Mouse (Mus musculus): Measurements from ENCODE around the gene Scyl1. TPM values are rescaled to one million over a fixed set of nuclear protein-coding genes. Genes with fewer than 3 reads are reported as not detected.

The Scyl1 gene
- polyA plus RNA-seq, 1 experiment from 2014 or later, result 48.8 TPM

DNA sequence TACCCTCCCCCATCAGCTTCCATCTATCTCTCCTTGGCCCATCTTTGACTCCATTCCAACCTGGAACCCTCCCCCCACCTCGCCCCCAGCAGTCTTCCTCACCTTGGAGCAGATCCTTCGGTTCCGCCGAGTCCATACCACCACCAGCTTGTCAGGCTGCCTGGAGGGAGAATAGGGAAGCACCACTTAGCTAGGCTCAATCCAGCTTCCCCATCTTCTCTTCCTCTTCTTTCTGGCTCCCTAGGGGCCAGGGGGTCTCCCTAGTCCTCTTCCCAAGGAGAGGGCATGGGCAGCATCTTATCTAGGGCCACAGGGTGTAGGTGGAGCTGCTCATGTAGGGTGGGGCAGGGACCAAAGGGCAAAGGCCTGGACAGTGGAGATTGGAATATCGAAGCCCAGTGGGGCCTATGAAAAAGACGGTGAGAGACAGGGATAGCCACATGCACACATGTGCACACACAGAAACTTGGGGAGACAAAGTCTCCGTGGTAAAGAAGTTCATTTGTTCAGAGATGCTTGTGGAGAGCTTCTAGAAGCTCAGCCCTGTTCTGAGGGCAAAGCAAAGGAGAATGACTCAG, 48.3 kb downstream of the Scyl1 start:
- Histone ChIP-seq H3K27me3 (replicated peaks; ENCODE audit: control insufficient read depth, insufficient read depth, low read length) (no peaks in the 10 kb centered on the region), H3K4me2 (replicated peaks; ENCODE audit: low read depth) (peak overlapping the region; percentile 69), H3K9ac (ENCODE audit: low read depth, low read length) (no peak overlapping the region), H3K4me3 (ENCODE audit: low read depth, low read length) (no peak overlapping the region), H3K27ac (ENCODE audit: low read depth, low read length) (peak overlapping the region; percentile 55), H3K36me3 (ENCODE audit: control insufficient read depth, insufficient read depth) (peaks cover 46% of the 10 kb centered on the region), H3K4me1 (replicated peaks; ENCODE audit: control insufficient read depth, insufficient read depth, low read length) (peaks cover 5% of the 10 kb centered on the region; the same call in 1 of the 2 replicates), H3K9me3 (ENCODE audit: control insufficient read depth) (no peaks in the 10 kb centered on the region)
- TF ChIP-seq CTCF (IDR thresholded peaks at IDR 0.05; ENCODE audit: low read depth), result no peak
- WGBS, result 63% methylated on average over 7 of the region's 7 CpGs
- ATAC-seq, result no peak

DNA sequence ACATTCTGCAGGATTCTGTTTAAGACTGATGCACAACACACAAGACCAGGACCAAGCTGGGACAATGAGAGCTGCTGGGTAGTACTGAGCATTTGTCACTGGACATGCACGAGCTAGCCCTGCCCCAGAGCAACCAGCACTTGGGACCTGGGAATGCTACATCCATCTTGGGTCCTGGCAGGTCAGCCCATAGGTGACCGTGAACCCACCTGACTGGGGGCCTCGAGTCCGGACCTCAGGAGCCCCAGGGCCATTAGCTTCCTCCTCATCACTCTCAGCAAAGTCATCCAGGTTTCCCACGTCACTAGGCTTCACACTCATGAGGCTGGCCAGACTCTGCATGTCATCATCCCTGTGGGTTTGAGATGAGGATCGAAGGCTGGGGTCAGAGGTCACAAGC, 50.0 kb downstream of the Scyl1 start:
- 88% methylated on average over 6 of the region's 6 CpGs for WGBS

DNA sequence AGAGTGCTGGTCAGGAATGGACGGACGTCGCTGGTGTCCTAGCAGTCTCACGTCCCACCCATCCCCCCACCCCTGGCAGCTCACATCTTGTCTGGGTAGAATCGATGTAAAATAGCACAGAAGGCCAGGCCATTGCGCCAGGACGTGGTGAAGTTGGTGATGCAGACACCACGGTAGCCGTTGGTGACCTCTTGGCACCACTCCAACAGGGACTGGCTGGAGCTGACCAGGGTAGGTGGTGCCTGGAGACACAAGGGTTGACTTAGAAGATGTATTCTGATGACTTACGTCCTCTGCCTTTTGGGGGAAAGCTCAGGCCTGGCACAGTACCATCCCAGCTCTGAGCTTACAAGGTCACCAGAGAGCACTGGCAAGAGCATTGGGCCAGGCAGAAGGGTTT, 54.3 kb downstream of the Scyl1 start:
- Histone ChIP-seq H3K36me3 (ENCODE audit: control insufficient read depth, insufficient read depth) (peaks cover 76% of the 10 kb centered on the region), H3K27me3 (replicated peaks; ENCODE audit: control insufficient read depth, insufficient read depth, low read length) (no peaks in the 10 kb centered on the region), H3K9me3 (ENCODE audit: control insufficient read depth) (no peaks in the 10 kb centered on the region), H3K9ac (ENCODE audit: low read depth, low read length) (no peak overlapping the region), H3K4me3 (ENCODE audit: low read depth, low read length) (no peak overlapping the region), H3K4me1 (replicated peaks; ENCODE audit: control insufficient read depth, insufficient read depth, low read length) (no peaks in the 10 kb centered on the region), H3K4me2 (replicated peaks; ENCODE audit: low read depth) (no peak overlapping the region), H3K27ac (ENCODE audit: low read depth, low read length) (no peak overlapping the region)
- WGBS, result 68% methylated on average over 10 of the region's 10 CpGs
- no peak for ATAC-seq
- no peak for TF ChIP-seq CTCF (IDR thresholded peaks at IDR 0.05; ENCODE audit: low read depth)

More for the DNA sequence above, 50.0 kb downstream of the Scyl1 start:
- Histone ChIP-seq H3K4me2 (replicated peaks; ENCODE audit: low read depth) (no peak overlapping the region), H3K4me3 (ENCODE audit: low read depth, low read length) (no peak overlapping the region), H3K9me3 (ENCODE audit: control insufficient read depth) (no peaks in the 10 kb centered on the region), H3K4me1 (replicated peaks; ENCODE audit: control insufficient read depth, insufficient read depth, low read length) (no peaks in the 10 kb centered on the region; the same call in 1 of the 2 replicates), H3K27ac (ENCODE audit: low read depth, low read length) (no peak overlapping the region), H3K9ac (ENCODE audit: low read depth, low read length) (no peak overlapping the region), H3K36me3 (ENCODE audit: control insufficient read depth, insufficient read depth) (peaks cover 61% of the 10 kb centered on the region), H3K27me3 (replicated peaks; ENCODE audit: control insufficient read depth, insufficient read depth, low read length) (no peaks in the 10 kb centered on the region)
- no peak for TF ChIP-seq CTCF (IDR thresholded peaks at IDR 0.05; ENCODE audit: low read depth)
- ATAC-seq, result no peak

DNA sequence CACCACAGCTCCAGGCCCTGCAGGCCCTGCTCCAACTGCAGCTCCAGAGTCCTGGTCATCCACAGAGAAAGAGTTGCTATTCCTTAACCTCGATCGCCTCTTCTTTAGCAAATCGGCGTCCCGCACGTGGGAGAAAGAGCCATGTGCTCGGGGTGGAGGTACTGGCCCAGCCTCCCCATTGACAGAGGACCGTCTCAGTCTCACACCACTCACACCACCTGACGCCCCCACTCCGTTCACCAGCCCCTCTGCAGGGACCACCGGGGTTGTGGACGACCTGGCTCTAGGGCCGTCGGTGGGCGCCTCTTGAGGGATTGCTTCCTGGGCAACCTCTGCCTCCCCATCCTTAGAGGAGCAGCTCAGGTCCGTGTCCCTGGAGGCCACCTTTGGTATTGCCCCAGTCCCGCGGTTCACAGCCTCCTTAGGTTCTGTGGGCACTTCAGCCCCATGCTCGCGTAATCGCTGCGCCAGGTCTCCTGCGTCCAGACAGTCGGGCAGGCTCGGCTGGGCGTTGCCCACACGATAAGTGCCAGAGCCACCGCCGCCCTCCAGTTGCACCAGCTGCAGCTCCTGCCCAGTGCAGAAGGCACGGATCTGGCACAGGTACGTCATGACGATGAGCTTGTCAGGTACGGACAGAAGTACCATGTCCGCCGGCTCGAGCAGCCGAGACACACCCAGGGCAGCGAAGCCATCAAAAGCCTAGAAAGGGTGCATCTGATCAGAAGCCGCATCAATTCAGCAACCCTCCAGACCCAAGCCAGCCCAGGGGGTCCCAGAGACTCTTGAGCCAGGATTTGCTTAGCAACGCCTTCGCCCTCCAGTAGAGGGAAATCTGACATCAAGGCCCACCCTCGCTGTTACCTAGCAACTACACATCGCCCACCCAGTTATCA, 55.2 kb downstream of the Scyl1 start:
- H3K36me3 ChIP-seq (ENCODE audit: control insufficient read depth, insufficient read depth), result peaks cover 72% of the 10 kb centered on the region
- H3K4me3 ChIP-seq (ENCODE audit: low read depth, low read length), result no peak overlapping the region
- H3K9me3 ChIP-seq (ENCODE audit: control insufficient read depth), result no peaks in the 10 kb centered on the region
- H3K4me1 ChIP-seq (replicated peaks; ENCODE audit: control insufficient read depth, insufficient read depth, low read length), result no peaks in the 10 kb centered on the region
- no peak overlapping the region for H3K9ac ChIP-seq (ENCODE audit: low read depth, low read length)
- WGBS, result 41% methylated on average over 43 of the region's 43 CpGs
- no peak overlapping the region; the same call in 1 of the 2 replicates for H3K4me2 ChIP-seq (replicated peaks; ENCODE audit: low read depth)
- peak; percentile 71 for ATAC-seq
- no peaks in the 10 kb centered on the region for H3K27me3 ChIP-seq (replicated peaks; ENCODE audit: control insufficient read depth, insufficient read depth, low read length)
- H3K27ac ChIP-seq (ENCODE audit: low read depth, low read length), result no peak overlapping the region; the same call in 1 of the 2 replicates
- TF ChIP-seq CTCF (IDR thresholded peaks at IDR 0.05; ENCODE audit: low read depth), result peak; percentile 66

DNA sequence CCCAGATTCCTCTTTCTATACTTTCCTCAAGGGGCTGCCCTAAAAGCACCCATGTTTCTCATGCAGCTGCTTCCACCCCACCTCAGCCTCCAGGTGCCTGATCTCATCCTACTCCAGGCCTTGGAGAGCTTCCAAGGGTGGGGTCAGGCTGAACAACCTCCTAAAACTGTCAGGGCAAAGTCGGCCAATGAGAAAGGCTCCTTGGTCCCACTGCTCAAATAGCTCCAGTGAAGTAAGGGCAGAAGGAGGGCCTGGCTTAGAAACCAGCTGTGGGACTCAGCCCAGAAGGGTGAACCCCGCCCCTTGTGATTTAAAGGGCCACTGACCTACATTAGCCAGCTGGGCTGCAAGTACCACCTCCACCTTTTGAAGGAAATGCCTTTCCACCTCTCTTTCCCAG, 57.5 kb downstream of the Scyl1 start:
- H3K9me3 ChIP-seq (ENCODE audit: control insufficient read depth), result no peaks in the 10 kb centered on the region
- peaks cover 69% of the 10 kb centered on the region for H3K36me3 ChIP-seq (ENCODE audit: control insufficient read depth, insufficient read depth)
- H3K27me3 ChIP-seq (replicated peaks; ENCODE audit: control insufficient read depth, insufficient read depth, low read length), result no peaks in the 10 kb centered on the region
- 6% methylated on average over 2 of the region's 2 CpGs for WGBS
- no peak overlapping the region for H3K4me3 ChIP-seq (ENCODE audit: low read depth, low read length)
- H3K9ac ChIP-seq (ENCODE audit: low read depth, low read length), result no peak overlapping the region
- peak overlapping the region; percentile 31; the same call in 1 of the 2 replicates for H3K27ac ChIP-seq (ENCODE audit: low read depth, low read length)
- no peaks in the 10 kb centered on the region for H3K4me1 ChIP-seq (replicated peaks; ENCODE audit: control insufficient read depth, insufficient read depth, low read length)
- no peak for TF ChIP-seq CTCF (IDR thresholded peaks at IDR 0.05; ENCODE audit: low read depth)
- peak overlapping the region; percentile 1; the same call in 1 of the 2 replicates for H3K4me2 ChIP-seq (replicated peaks; ENCODE audit: low read depth)
- peak; percentile 59 for ATAC-seq

DNA sequence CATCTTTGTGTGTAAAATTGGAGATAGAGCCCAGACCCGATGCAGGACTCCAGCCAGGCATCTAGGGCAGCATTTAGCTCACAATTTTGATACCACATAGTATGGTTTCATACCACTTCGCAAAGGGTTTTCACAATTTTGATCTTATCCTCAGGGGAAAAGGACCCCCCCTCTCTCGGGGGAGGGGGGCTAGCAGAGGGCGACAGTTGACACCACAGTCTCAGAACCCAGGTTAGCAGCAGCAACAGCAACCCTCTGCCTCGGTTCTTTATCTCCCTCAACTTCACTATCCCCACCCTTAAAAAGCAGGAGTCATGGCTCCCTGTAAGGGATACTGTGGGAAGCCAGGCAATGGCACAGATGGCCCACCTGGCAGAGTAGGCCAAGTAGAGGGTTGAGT, 58.0 kb downstream of the Scyl1 start:
- Histone ChIP-seq H3K9ac (ENCODE audit: low read depth, low read length) (no peak overlapping the region), H3K4me3 (ENCODE audit: low read depth, low read length) (no peak overlapping the region), H3K27me3 (replicated peaks; ENCODE audit: control insufficient read depth, insufficient read depth, low read length) (no peaks in the 10 kb centered on the region), H3K9me3 (ENCODE audit: control insufficient read depth) (no peaks in the 10 kb centered on the region), H3K4me2 (replicated peaks; ENCODE audit: low read depth) (peak overlapping the region; percentile 1; the same call in 1 of the 2 replicates), H3K27ac (ENCODE audit: low read depth, low read length) (no peak overlapping the region), H3K36me3 (ENCODE audit: control insufficient read depth, insufficient read depth) (peaks cover 69% of the 10 kb centered on the region), H3K4me1 (replicated peaks; ENCODE audit: control insufficient read depth, insufficient read depth, low read length) (no peaks in the 10 kb centered on the region)
- TF ChIP-seq CTCF (IDR thresholded peaks at IDR 0.05; ENCODE audit: low read depth), result no peak
- no peak for ATAC-seq
- 70% methylated on average over 5 of the region's 5 CpGs for WGBS
